Mouse (Mus musculus) cerebellum, adult 9-10 months (tissue): ENCODE results near the gene Cipc.

ENCODE experiments used
- DNase-seq: peaks from one replicate; pipeline ENCODE4 v3.0.0; 2022

Cipc gene

GRCm38 (mm10) chr12:86961589-86962344, 14.9 kb downstream of the Cipc start:
- peak; percentile 73 for DNase-seq

- peak; percentile 92 for DNase-seq
Observed at GRCm38 (mm10) chr12:86964278-86965057, 17.6 kb downstream of the Cipc start.

GRCm38 (mm10) chr12:86965237-86965799, 18.5 kb downstream of the Cipc start:
- peak; percentile 48 for DNase-seq

DNA sequence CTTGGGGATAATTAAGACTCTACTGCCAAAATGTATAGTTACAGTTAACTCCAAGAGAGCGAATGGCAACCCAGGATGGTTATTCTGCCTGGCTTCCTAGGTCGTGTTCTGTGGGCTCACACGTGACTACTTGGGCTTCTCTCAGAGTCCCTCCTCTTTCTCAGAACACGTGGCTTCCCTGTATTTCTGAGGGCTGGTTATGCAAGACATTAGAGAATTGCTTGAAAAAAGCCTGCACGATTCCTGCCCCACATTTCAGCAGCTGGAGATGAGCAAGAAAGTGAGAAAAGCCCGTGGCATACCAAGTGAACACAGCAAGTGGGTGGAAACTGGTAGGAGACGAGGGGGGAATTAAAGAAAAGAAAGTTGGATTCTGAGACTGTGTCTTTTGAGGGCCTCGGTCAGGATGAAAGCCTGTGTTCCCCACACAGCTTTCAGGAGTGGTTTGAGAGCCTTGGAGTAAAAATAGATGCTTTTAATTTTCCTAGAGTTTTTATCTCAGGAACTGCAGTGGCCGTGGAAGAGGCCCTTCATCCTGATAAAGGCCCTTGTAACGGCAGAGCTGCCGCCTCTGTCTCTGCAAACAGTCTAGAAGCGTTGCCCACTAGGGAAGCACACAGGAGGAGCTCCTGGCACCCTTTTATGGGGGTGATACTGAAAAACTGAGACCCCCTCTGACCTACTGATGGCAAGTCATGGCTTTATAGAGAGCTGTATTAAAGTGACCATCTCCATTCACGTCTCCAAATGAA, 21.8 kb downstream of the Cipc start:
- peak; percentile 13 for DNase-seq

GRCm38 (mm10) chr12:86969220-86969601, 22.4 kb downstream of the Cipc start:
- DNase-seq, result no peak

DNA sequence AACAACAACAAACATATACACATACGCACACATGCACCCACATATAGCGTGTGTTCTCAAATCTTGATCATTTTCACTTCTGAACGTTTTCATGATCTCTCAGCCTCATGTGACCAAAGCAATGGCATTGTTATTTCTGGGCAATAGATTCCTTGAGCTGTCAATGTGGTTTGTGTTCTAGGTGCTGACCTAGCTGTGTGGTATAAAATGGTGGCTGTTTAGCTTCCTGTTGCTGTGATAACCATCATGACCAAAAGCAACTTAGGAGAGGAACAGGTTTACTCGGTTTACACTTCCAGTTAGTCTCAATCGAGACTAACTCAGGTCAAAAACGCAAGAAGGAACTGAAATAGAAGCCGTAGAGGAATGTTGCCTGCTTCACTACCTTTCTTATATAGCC, 24.2 kb downstream of the Cipc start:
- no peak for DNase-seq

DNA sequence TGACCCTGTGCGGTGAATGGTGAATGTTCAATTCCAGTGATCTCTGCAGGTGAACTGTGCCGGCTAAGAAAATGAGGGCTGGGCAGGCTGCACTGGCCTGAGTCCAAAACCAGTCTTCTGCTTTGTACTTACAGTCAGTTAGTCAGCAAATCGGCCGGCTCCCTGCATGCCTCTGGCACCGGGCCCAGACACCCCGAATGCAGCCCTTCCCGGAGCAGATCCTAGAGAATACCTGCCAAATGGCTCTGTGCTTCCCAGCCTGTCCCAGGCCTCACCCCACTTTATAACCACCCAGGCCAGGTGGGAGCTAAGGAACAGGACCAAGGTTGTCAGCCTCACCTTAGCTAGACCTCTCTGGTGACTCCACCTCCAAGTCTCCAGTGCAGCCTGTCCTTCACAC, 26.4 kb downstream of the Cipc start:
- peak; percentile 98 for DNase-seq

DNA sequence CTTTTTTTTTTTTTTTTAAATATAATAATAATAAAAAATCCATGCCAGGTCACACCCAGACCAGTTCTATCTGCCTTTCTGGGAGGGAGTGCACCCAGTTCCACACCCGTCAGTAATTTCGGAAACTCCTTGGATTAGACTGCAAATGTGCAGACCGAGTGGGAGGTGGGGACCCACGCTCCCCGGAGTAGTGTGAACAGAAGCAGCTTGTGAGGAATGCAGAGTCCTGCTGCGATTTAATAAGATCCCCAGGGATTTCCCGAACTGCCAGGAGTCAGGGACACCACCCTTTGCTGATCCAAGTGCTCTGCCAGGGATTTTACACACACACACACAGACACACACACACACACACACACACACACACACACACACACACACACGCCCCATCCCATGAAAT, 26.9 kb downstream of the Cipc start:
- peak; percentile 68 for DNase-seq

- DNase-seq, result peak; percentile 92
Observed at GRCm38 (mm10) chr12:86974387-86975288, 27.8 kb downstream of the Cipc start.

DNA sequence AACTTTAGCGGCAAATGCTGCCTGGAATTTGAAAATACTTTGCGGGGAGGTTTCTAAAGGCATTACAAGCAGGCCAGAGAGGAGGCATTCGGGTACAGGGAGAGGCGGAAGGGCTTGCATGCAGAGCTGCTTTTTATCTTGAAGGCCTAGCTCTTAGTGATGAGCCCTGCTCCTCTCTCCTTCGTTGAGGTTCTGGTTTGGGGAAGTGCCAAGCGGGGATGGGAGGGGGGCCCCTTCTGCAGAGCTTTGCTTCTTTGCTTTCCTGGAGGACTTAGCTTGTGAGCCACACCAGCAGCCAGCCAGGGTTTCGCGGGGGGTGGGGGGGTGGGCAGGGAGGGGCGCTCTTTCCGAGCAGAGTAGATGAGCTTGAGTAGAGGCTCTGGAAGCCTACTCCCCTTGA, 28.9 kb downstream of the Cipc start:
- no peak for DNase-seq

GRCm38 (mm10) chr12:86976511-86977168, 29.8 kb downstream of the Cipc start:
- DNase-seq, result peak; percentile 68

DNA sequence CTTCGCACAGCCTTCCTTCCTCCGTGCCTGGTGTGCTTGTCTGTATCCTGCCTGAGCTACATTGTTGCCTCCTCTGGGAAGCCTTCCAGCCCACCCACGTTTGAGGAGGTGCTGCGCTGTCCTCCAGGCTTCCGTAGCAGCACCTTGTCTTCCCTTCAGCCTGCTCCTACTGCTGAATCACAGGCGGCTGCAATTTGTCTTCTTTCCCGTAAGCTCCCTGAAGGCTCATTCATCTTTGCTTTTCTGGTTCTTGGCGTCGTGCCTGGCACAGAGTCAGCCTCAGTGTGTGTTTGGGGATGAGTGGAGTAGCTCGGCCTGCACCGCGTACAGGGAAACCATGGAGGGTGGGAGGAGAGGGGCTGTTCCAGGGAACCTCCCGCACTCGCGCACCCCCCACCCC, 31.0 kb downstream of the Cipc start:
- DNase-seq, result no peak

GRCm38 (mm10) chr12:86981180-86981579, 34.3 kb downstream of the Cipc start:
- DNase-seq, result peak; percentile 75

DNA sequence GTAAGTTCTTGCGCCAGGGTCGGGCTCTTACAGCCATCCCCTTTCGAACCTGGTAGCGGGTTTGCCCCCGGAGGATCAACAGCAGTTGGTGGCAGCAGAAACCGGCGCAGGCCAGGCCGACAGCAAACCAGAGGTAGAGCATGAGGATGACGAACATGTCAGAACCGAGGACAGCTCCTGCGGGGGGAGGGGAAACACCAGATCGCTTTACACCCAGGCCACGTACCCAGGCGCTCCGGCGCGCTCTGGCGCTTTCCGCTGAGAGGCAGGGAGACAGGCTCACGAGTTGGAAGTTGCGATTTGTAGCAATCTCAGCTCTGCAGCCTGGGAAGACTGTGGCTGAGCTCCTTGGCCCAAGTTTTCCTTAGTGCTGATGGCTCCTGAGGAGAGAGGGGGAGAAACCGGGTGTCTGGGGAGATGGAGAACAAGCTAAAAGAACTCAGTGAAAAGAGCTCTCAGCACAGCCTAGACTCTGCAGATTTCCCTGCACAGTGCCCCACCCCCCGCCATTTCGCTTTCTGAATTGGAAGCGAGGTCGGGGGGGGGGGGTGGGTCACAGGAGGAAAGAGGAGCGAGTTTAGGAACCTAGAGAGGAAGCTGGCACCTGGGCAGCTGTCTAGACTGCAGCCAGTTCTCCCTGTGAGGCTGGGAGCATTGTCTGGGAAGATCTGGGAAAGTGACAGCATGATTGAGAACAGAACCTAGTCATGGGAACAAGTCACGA, 36.8 kb downstream of the Cipc start:
- DNase-seq, result no peak

GRCm38 (mm10) chr12:86984194-86984555, 37.3 kb downstream of the Cipc start:
- no peak for DNase-seq

DNA sequence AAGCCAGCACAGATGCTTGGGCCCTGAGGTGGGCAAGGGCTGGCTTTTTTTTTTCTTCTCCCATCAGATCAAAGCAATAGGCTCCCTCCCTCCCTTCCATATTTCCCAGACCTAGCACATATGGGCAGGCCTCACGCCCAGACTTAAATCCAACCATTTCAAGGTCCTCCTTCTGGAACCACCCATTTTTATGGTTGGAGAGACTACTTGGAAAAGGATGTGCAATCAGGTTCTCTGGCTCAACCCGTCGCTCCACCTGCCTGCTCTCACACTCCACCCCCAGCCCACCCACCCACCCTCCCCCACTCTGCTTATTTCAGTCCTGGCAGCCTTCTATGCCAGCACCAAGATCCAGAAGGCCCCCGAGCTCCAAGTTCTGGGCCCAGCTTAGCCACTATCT, 39.7 kb downstream of the Cipc start:
- no peak for DNase-seq

- no peak for DNase-seq
Observed at GRCm38 (mm10) chr12:86988227-86988626, 41.4 kb downstream of the Cipc start.

GRCm38 (mm10) chr12:86989378-86989777, 42.5 kb downstream of the Cipc start:
- DNase-seq, result no peak

DNA sequence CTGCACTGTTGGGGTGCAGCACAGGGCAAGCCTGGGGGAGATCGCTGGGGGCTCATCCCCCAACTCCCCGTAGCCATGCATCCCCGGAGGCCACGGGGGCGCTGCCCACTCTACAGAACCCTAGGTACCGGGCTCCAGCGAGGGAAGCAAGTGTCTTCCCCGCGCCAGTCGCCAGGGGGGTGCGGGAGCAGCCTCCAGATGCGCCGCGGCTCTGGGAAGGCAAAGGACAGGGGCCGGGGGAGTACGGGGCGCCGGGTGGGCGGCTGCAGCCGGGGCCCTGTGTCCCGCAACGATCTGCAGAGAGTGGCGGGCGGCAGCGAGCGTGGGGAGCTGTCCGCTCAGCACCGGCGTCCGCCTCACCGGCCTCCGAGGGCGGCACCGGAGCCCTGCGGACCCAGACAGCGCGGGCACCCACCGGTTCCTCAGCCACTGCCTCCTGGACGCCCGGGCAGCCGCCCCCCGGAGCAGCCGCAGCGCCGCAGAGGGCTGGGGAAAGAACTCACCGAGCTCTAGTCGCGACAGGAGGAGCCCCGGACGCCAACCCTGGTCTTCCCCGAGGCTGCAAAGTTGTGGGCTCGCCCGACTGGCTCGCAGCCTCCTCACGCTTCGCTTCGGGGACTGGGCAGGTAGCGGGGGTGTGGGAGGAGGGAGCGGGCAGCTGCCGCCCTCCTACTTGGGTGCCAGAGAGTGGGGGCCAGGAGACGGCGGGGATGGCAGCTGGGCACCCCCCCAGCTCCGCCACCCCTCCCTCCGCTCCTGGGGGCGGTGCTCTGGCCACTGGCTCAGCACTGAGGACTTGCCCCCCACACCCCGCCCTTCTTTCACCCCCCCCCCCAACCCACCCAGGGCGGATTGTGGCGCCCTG, 43.3 kb downstream of the Cipc start, which contains the start of gene Zdhhc22:
Gene Zdhhc22 (minus strand): TSS at position 541 of the 865 bp plus-strand sequence.
- no peak for DNase-seq

DNA sequence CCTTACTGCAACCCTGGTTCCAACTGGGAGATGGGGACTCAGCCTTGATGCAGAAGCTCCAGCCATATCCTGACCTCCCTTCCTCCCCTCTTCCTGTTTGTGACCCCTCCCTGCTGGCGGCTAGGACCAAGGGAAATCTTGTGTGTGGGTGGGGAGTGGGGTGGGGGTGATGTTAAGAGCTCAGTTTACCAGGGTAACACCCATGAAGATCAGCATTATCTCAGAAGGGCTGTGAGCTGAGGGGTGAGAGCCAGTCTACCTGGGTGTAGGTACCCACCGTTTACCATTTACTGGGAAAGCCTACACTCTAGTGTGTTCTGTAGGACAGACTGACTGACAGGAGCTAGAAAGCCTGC, 43.9 kb downstream of the Cipc start:
- no peak for DNase-seq
